Mouse (Mus musculus): ENCODE measurements around the gene Pcbp4. TPM values are rescaled to one million over a fixed set of nuclear protein-coding genes. Genes with fewer than 3 reads are reported as not detected.

Pcbp4 gene
- polyA plus RNA-seq (2015; fragmentation: Nextera tagmentation; extraction: Ambion mirVana), result 115 and 117 TPM in 2 replicates

- H3K27ac ChIP-seq (replicated peaks), result peak within 1 kb of the TSS; percentile 90
- H3K27me3 ChIP-seq, result no peaks in the 10 kb centered on the region
- H3K4me3 ChIP-seq (replicated peaks), result peak within 1 kb of the TSS; percentile 70
- peak; percentile 73 for ATAC-seq (ENCODE audit: insufficient number of reproducible peaks, low FRiP score, low TSS enrichment, low read depth)
- H3K36me3 ChIP-seq, result no peaks in the 10 kb centered on the region
- no peaks in the 10 kb centered on the region for H3K9me3 ChIP-seq (replicated peaks)
- peak within 1 kb of the TSS; percentile 60 for H3K9ac ChIP-seq
- H3K4me2 ChIP-seq (replicated peaks), result peak within 1 kb of the TSS; percentile 89
- H3K4me1 ChIP-seq, result peaks cover 92% of the 10 kb centered on the region
- under 1% methylated on average over 48 of the region's 74 CpGs for WGBS
Observed at GRCm38 (mm10) chr9:106453271-106454070, at the start of gene Pcbp4. Pcbp4 (plus strand) TSS chr9:106453291.

GRCm38 (mm10) chr9:106405275-106405674, 47.8 kb upstream of the Pcbp4 start:
- Histone ChIP-seq H3K4me3 (replicated peaks) (no peak overlapping the region), H3K27me3 (no peaks in the 10 kb centered on the region), H3K27ac (replicated peaks) (no peak overlapping the region), H3K9me3 (replicated peaks) (no peaks in the 10 kb centered on the region), H3K36me3 (no peaks in the 10 kb centered on the region), H3K4me2 (replicated peaks) (no peak overlapping the region), H3K9ac (no peak overlapping the region), H3K4me1 (peaks cover 20% of the 10 kb centered on the region)
- 36% methylated on average over 6 of the region's 6 CpGs for WGBS
- no peak; the same call in 1 of the 2 replicates for ATAC-seq (ENCODE audit: insufficient number of reproducible peaks, low FRiP score, low TSS enrichment, low read depth)

GRCm38 (mm10) chr9:106406443-106407078, 46.5 kb upstream of the Pcbp4 start:
- H3K4me1 ChIP-seq, result peaks cover 22% of the 10 kb centered on the region
- H3K4me3 ChIP-seq (replicated peaks), result no peak overlapping the region
- H3K4me2 ChIP-seq (replicated peaks), result no peak overlapping the region
- no peaks in the 10 kb centered on the region for H3K27me3 ChIP-seq
- 45% methylated on average over 8 of the region's 8 CpGs for WGBS
- no peaks in the 10 kb centered on the region for H3K36me3 ChIP-seq
- H3K9me3 ChIP-seq (replicated peaks), result no peaks in the 10 kb centered on the region
- no peak overlapping the region for H3K27ac ChIP-seq (replicated peaks)
- H3K9ac ChIP-seq, result no peak overlapping the region
- no peak for ATAC-seq (ENCODE audit: insufficient number of reproducible peaks, low FRiP score, low TSS enrichment, low read depth)

- ATAC-seq (ENCODE audit: insufficient number of reproducible peaks, low FRiP score, low TSS enrichment, low read depth), result no peak
- WGBS, result 95% methylated on average over 4 of the region's 4 CpGs
- peaks cover 13% of the 10 kb centered on the region; the same call in 1 of the 2 replicates for H3K4me1 ChIP-seq
- H3K9ac ChIP-seq, result no peak overlapping the region
- no peak overlapping the region for H3K4me3 ChIP-seq (replicated peaks)
- no peaks in the 10 kb centered on the region for H3K9me3 ChIP-seq (replicated peaks)
- no peak overlapping the region for H3K27ac ChIP-seq (replicated peaks)
- H3K4me2 ChIP-seq (replicated peaks), result no peak overlapping the region
- H3K36me3 ChIP-seq, result no peaks in the 10 kb centered on the region
- H3K27me3 ChIP-seq, result no peaks in the 10 kb centered on the region
Observed at GRCm38 (mm10) chr9:106409096-106409495, 44.0 kb upstream of the Pcbp4 start.

GRCm38 (mm10) chr9:106410086-106410650, 42.9 kb upstream of the Pcbp4 start:
- ATAC-seq (ENCODE audit: insufficient number of reproducible peaks, low FRiP score, low TSS enrichment, low read depth), result no peak
- no peaks in the 10 kb centered on the region for H3K27me3 ChIP-seq
- no peaks in the 10 kb centered on the region for H3K9me3 ChIP-seq (replicated peaks)
- no peak overlapping the region for H3K9ac ChIP-seq
- H3K4me2 ChIP-seq (replicated peaks), result no peak overlapping the region
- H3K4me1 ChIP-seq, result peaks cover 13% of the 10 kb centered on the region; the same call in 1 of the 2 replicates
- WGBS, result 66% methylated on average over 2 of the region's 2 CpGs
- H3K36me3 ChIP-seq, result no peaks in the 10 kb centered on the region
- H3K27ac ChIP-seq (replicated peaks), result no peak overlapping the region
- no peak overlapping the region for H3K4me3 ChIP-seq (replicated peaks)

- ATAC-seq (ENCODE audit: insufficient number of reproducible peaks, low FRiP score, low TSS enrichment, low read depth), result no peak
- WGBS, result 73% methylated on average over 9 of the region's 9 CpGs
- Histone ChIP-seq H3K27me3 (no peaks in the 10 kb centered on the region), H3K9me3 (replicated peaks) (no peaks in the 10 kb centered on the region), H3K9ac (no peak overlapping the region), H3K4me1 (peaks cover 8% of the 10 kb centered on the region; the same call in 1 of the 2 replicates), H3K27ac (replicated peaks) (no peak overlapping the region), H3K4me3 (replicated peaks) (no peak overlapping the region), H3K4me2 (replicated peaks) (no peak overlapping the region), H3K36me3 (no peaks in the 10 kb centered on the region)
Observed at GRCm38 (mm10) chr9:106411091-106411594, 41.9 kb upstream of the Pcbp4 start.

GRCm38 (mm10) chr9:106411729-106412128, 41.4 kb upstream of the Pcbp4 start:
- peaks cover 8% of the 10 kb centered on the region; the same call in 1 of the 2 replicates for H3K4me1 ChIP-seq
- no peaks in the 10 kb centered on the region for H3K9me3 ChIP-seq (replicated peaks)
- 74% methylated on average over 6 of the region's 6 CpGs for WGBS
- no peak overlapping the region for H3K27ac ChIP-seq (replicated peaks)
- no peak for ATAC-seq (ENCODE audit: insufficient number of reproducible peaks, low FRiP score, low TSS enrichment, low read depth)
- H3K4me2 ChIP-seq (replicated peaks), result no peak overlapping the region
- no peak overlapping the region for H3K4me3 ChIP-seq (replicated peaks)
- no peak overlapping the region for H3K9ac ChIP-seq
- H3K27me3 ChIP-seq, result no peaks in the 10 kb centered on the region
- no peaks in the 10 kb centered on the region for H3K36me3 ChIP-seq

GRCm38 (mm10) chr9:106412210-106412609, 40.9 kb upstream of the Pcbp4 start:
- no peak overlapping the region for H3K4me2 ChIP-seq (replicated peaks)
- H3K9me3 ChIP-seq (replicated peaks), result no peaks in the 10 kb centered on the region
- no peak overlapping the region for H3K9ac ChIP-seq
- no peak for ATAC-seq (ENCODE audit: insufficient number of reproducible peaks, low FRiP score, low TSS enrichment, low read depth)
- no peaks in the 10 kb centered on the region for H3K36me3 ChIP-seq
- no peak overlapping the region for H3K27ac ChIP-seq (replicated peaks)
- no peaks in the 10 kb centered on the region for H3K27me3 ChIP-seq
- WGBS, result 61% methylated on average over 3 of the region's 3 CpGs
- no peak overlapping the region for H3K4me3 ChIP-seq (replicated peaks)
- H3K4me1 ChIP-seq, result peaks cover 12% of the 10 kb centered on the region

- H3K27ac ChIP-seq (replicated peaks), result no peak overlapping the region
- H3K27me3 ChIP-seq, result no peaks in the 10 kb centered on the region
- ATAC-seq (ENCODE audit: insufficient number of reproducible peaks, low FRiP score, low TSS enrichment, low read depth), result no peak
- WGBS, result 74% methylated on average over 5 of the region's 5 CpGs
- H3K4me3 ChIP-seq (replicated peaks), result no peak overlapping the region
- no peaks in the 10 kb centered on the region for H3K36me3 ChIP-seq
- peaks cover 26% of the 10 kb centered on the region for H3K4me1 ChIP-seq
- H3K9ac ChIP-seq, result no peak overlapping the region
- H3K9me3 ChIP-seq (replicated peaks), result no peaks in the 10 kb centered on the region
- no peak overlapping the region for H3K4me2 ChIP-seq (replicated peaks)
Observed at GRCm38 (mm10) chr9:106413606-106414005, 39.5 kb upstream of the Pcbp4 start.

GRCm38 (mm10) chr9:106416826-106417225, 36.3 kb upstream of the Pcbp4 start:
- peaks cover 47% of the 10 kb centered on the region for H3K4me1 ChIP-seq
- 81% methylated on average over 6 of the region's 6 CpGs for WGBS
- no peak for ATAC-seq (ENCODE audit: insufficient number of reproducible peaks, low FRiP score, low TSS enrichment, low read depth)
- no peak overlapping the region for H3K27ac ChIP-seq (replicated peaks)
- no peaks in the 10 kb centered on the region for H3K36me3 ChIP-seq
- no peak overlapping the region for H3K4me2 ChIP-seq (replicated peaks)
- H3K9me3 ChIP-seq (replicated peaks), result no peaks in the 10 kb centered on the region
- H3K9ac ChIP-seq, result no peak overlapping the region
- no peak overlapping the region for H3K4me3 ChIP-seq (replicated peaks)
- no peaks in the 10 kb centered on the region for H3K27me3 ChIP-seq
